Mouse (Mus musculus): ENCODE data around the gene Agbl4.

DNA sequence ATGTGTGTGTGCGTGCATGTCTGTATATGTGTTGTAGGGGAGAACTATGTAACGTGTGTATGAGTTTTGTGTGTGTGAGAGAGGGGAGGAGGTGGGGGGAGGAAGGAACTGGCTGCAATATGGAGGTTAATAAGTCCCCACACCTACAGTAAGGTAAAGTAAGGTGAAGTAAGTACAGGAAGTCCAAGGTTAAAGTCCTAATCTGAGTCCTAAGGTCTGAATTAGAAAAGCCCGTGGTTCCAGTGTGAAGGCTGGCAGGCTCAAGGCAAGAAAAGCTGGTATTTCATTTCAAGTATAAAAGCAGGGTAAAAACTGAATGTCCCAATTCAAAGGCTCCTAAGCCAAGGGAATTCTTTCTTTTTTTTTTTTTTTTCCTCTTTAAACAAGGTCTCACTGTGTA, 980.6 kb downstream of the Agbl4 start:
- TF ChIP-seq POLR2A (IDR thresholded peaks at IDR 0.05; ENCODE audit: extremely low read depth, insufficient read depth, low read length), result no peak
- TF ChIP-seq CTCF (IDR thresholded peaks at IDR 0.05; ENCODE audit: low read depth, low read length), result no peak

Data from liver, adult 2 months (tissue).